Comparison of ENCODE assay signal across 8 mouse cellular contexts in the genomic region with DNA sequence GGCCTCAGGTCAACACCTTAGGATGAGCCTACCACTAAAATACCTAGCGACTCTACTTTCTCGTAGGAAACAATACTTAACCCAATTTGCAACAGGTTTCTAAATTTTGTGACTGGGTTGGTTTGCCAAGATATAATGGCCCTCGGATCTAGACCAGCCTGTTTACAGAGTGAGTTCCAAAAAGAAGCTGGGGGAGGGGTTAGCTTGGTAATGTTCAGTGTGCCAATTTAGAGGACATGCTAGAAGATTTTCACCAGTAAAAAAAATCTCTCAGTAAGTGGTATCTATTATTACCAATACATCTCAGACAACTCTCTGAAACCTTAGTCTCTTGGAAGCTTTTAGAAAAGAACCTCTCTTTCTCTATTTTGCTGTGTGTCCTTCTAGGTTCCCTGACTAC. TPM values are rescaled to one million over a fixed set of nuclear protein-coding genes. Genes with fewer than 3 reads are reported as not detected.
DNase-seq lines count a peak whose midpoint lies in the region; ATAC-seq and TF ChIP-seq lines count a peak whose summit lies in the region.

No protein-coding gene starts in this region.

- no peak for TF ChIP-seq POLR2A in embryonic fibroblast, embryonic 13.5 days (IDR thresholded peaks at IDR 0.05; ENCODE audit: low read depth, low read length)

- peak overlapping the region; percentile 88 for H3K4me2 ChIP-seq in lung, embryonic 14.5 days
- peak overlapping the region; percentile 89 for H3K4me2 ChIP-seq in intestine, embryonic 16.5 days (ENCODE audit: low read depth, low read length)
- peak overlapping the region; percentile 86 for H3K4me2 ChIP-seq in neural tube, embryonic 12.5 days (replicated peaks)

- no peak for ATAC-seq in lung, embryonic 14.5 days (ENCODE audit: insufficient read depth)
- ATAC-seq in intestine, embryonic 16.5 days: no peak
- ATAC-seq in neural tube, embryonic 12.5 days (ENCODE audit: low FRiP score, low read depth): no peak

- no peak for DNase-seq in lung, embryonic 14.5 days
- no peak for DNase-seq in lung, adult 18-20 months
- no peak for DNase-seq in right cerebral cortex, adult 18-20 months
- DNase-seq in adrenal gland, postnatal 36 days: no peak
- DNase-seq in thymus, postnatal 25 days: no peak

- H3K9me3 ChIP-seq in lung, embryonic 14.5 days (ENCODE audit: low read depth, low read length): no peaks in the 10 kb centered on the region
- H3K9me3 ChIP-seq in intestine, embryonic 16.5 days (ENCODE audit: control insufficient read depth, low read length): no peaks in the 10 kb centered on the region
- H3K9me3 ChIP-seq in neural tube, embryonic 12.5 days: no peaks in the 10 kb centered on the region; the same call in 1 of the 2 replicates

- TF ChIP-seq CTCF in lung, embryonic 14.5 days (IDR thresholded peaks at IDR 0.05; ENCODE audit: low read depth): no peak
- no peak for TF ChIP-seq CTCF in embryonic fibroblast, embryonic 13.5 days (IDR thresholded peaks at IDR 0.05; ENCODE audit: borderline replicate concordance, insufficient read depth, low read length)

- 0 out of 2 replicates have a peak, but pooled peaks cover 10% of the 10 kb centered on the region for H3K36me3 ChIP-seq in lung, embryonic 14.5 days (ENCODE audit: insufficient read depth)
- 0 out of 2 replicates have a peak, but pooled peaks cover 5% of the 10 kb centered on the region for H3K36me3 ChIP-seq in intestine, embryonic 16.5 days (ENCODE audit: control insufficient read depth, insufficient read depth, low read length)
- peaks cover 12% of the 10 kb centered on the region for H3K36me3 ChIP-seq in neural tube, embryonic 12.5 days

- 72% methylated on average over 3 of the region's 3 CpGs for WGBS in lung, embryonic 14.5 days
- 74% methylated on average over 3 of the region's 3 CpGs for WGBS in intestine, embryonic 16.5 days
- WGBS in neural tube, embryonic 12.5 days: 80% methylated on average over 3 of the region's 3 CpGs

- H3K9ac ChIP-seq in lung, embryonic 14.5 days: peak overlapping the region; percentile 75
- peak overlapping the region; percentile 88 for H3K9ac ChIP-seq in intestine, embryonic 16.5 days (ENCODE audit: low read depth, low read length)
- no peak overlapping the region for H3K9ac ChIP-seq in neural tube, embryonic 12.5 days

- 0 out of 2 replicates have a peak overlapping the region, but pooled peaks have one; percentile 76 for H3K27ac ChIP-seq in lung, embryonic 14.5 days (ENCODE audit: low read depth)
- H3K27ac ChIP-seq in embryonic fibroblast, embryonic 13.5 days (ENCODE audit: insufficient read depth, low read length): no peak overlapping the region
- H3K27ac ChIP-seq in intestine, embryonic 16.5 days (ENCODE audit: low read length): no peak overlapping the region
- H3K27ac ChIP-seq in neural tube, embryonic 12.5 days: no peak overlapping the region

- no peaks in the 10 kb centered on the region for H3K27me3 ChIP-seq in lung, embryonic 14.5 days (ENCODE audit: insufficient read depth, low read length)
- no peaks in the 10 kb centered on the region for H3K27me3 ChIP-seq in intestine, embryonic 16.5 days (replicated peaks; ENCODE audit: control insufficient read depth, insufficient read depth, low read length)
- H3K27me3 ChIP-seq in neural tube, embryonic 12.5 days (replicated peaks): no peaks in the 10 kb centered on the region

- no peaks in the 10 kb centered on the region for H3K4me1 ChIP-seq in lung, embryonic 14.5 days (ENCODE audit: insufficient read depth)
- no peaks in the 10 kb centered on the region for H3K4me1 ChIP-seq in embryonic fibroblast, embryonic 13.5 days (ENCODE audit: control insufficient read depth, insufficient read depth, low read length)
- peaks cover 9% of the 10 kb centered on the region; the same call in 1 of the 2 replicates for H3K4me1 ChIP-seq in intestine, embryonic 16.5 days (ENCODE audit: control insufficient read depth, insufficient read depth, low read length)
- H3K4me1 ChIP-seq in neural tube, embryonic 12.5 days: no peaks in the 10 kb centered on the region; the same call in 1 of the 2 replicates

- peak overlapping the region; percentile 47 for H3K4me3 ChIP-seq in lung, embryonic 14.5 days (ENCODE audit: low read depth, low read length)
- peak overlapping the region; percentile 8; the same call in 1 of the 2 replicates for H3K4me3 ChIP-seq in embryonic fibroblast, embryonic 13.5 days (ENCODE audit: insufficient read depth, low read length)
- peak overlapping the region; percentile 58 for H3K4me3 ChIP-seq in intestine, embryonic 16.5 days (ENCODE audit: low read length)
- H3K4me3 ChIP-seq in neural tube, embryonic 12.5 days: peak overlapping the region; percentile 40; the same call in 1 of the 2 replicates

RNA-seq across cellular contexts. Expression of gene Zfp956, which starts 9.5 kb away (rescaled TPM):
- 8.4 and 8.6 TPM in 2 replicates for polyA plus RNA-seq in lung, embryonic 14.5 days (2014; fragmentation: Nextera tagmentation; extraction: Ambion mirVana)
- polyA plus RNA-seq in embryonic fibroblast, embryonic 13.5 days (2011; ENCODE audit: insufficient read length, low read depth, missing spikeins): 3.7 and 4.2 TPM in 2 replicates
- 8.8 and 9.3 TPM in 2 replicates for polyA plus RNA-seq in intestine, embryonic 16.5 days (2015; fragmentation: Nextera tagmentation; extraction: Ambion mirVana)
- polyA plus RNA-seq in neural tube, embryonic 12.5 days (2016; fragmentation: Nextera tagmentation; extraction: Ambion mirVana): 11.0 and 11.2 TPM in 2 replicates
- total RNA-seq in adrenal gland, postnatal 36 days (2021): 1 to 10 TPM; 5.2 to 5.7 TPM

RNA-seq across cellular contexts. Expression of gene Zfp212, which starts 23.4 kb away (rescaled TPM):
- 14.9 and 16.2 TPM in 2 replicates for polyA plus RNA-seq in lung, embryonic 14.5 days (2014; fragmentation: Nextera tagmentation; extraction: Ambion mirVana)
- 8.5 and 8.9 TPM in 2 replicates for polyA plus RNA-seq in embryonic fibroblast, embryonic 13.5 days (2011; ENCODE audit: insufficient read length, low read depth, missing spikeins)
- 12.2 TPM in 2 replicates for polyA plus RNA-seq in intestine, embryonic 16.5 days (2015; fragmentation: Nextera tagmentation; extraction: Ambion mirVana)
- 16.8 and 19.6 TPM in 2 replicates for polyA plus RNA-seq in neural tube, embryonic 12.5 days (2016; fragmentation: Nextera tagmentation; extraction: Ambion mirVana)
- 10 to 100 TPM; 14.7 to 15.2 TPM for total RNA-seq in adrenal gland, postnatal 36 days (2021)

Comparison
In these comparisons a context has a peak if more than half of its experiments do, and no peak if none do; other contexts are left out.
1. H3K4me3 ChIP-seq: peak in every context shown above with its lines; median percentile 58 in intestine, embryonic 16.5 days; 47 in lung, embryonic 14.5 days; 40 in neural tube, embryonic 12.5 days; 8 in embryonic fibroblast, embryonic 13.5 days.